Mouse (Mus musculus) olfactory bulb, adult 2 months (tissue): ENCODE measurements around the gene Ccr7.

Experiments
- CTCF ChIP-seq: fragments of 200-500 bp; IDR thresholded peaks from 2 replicates; pipeline ENCODE4 v1.5.1; 2012; ENCODE audit warnings: low read depth, mild to moderate bottlenecking, low read length, moderate library complexity; ENCODE audit not compliant: insufficient read depth
- POLR2A ChIP-seq: fragments of 200-500 bp; IDR thresholded peaks from 2 replicates; pipeline ENCODE4 v1.6.1; 2012; ENCODE audit warnings: mild to moderate bottlenecking, low read depth, low read length, moderate library complexity; ENCODE audit not compliant: insufficient read depth

- TF ChIP-seq CTCF (no peak), POLR2A (no peak)
These were observed 17.5 kb downstream of the Ccr7 start for GRCm38 (mm10) chr11:99137385-99137784.
